Mouse (Mus musculus): ENCODE measurements around the gene Ybx3. TPM values are rescaled to one million over a fixed set of nuclear protein-coding genes. Genes with fewer than 3 reads are reported as not detected.

Ybx3 gene
- total RNA-seq (2021), result 194 and 279 TPM in 2 replicates
- long read RNA-seq, transcript Ybx3-201 (10 exons, 1,853 nt), result minor isoform, 59 of 303 reads
- long read RNA-seq, transcript Ybx3-202 (9 exons, 1,684 nt), result major isoform, 231 of 303 reads
- long read RNA-seq, partial matches to known transcripts, result 5 of 303 reads
- long read RNA-seq, other reads (novel, unspliced or antisense), result 7 of 303 reads

DNA sequence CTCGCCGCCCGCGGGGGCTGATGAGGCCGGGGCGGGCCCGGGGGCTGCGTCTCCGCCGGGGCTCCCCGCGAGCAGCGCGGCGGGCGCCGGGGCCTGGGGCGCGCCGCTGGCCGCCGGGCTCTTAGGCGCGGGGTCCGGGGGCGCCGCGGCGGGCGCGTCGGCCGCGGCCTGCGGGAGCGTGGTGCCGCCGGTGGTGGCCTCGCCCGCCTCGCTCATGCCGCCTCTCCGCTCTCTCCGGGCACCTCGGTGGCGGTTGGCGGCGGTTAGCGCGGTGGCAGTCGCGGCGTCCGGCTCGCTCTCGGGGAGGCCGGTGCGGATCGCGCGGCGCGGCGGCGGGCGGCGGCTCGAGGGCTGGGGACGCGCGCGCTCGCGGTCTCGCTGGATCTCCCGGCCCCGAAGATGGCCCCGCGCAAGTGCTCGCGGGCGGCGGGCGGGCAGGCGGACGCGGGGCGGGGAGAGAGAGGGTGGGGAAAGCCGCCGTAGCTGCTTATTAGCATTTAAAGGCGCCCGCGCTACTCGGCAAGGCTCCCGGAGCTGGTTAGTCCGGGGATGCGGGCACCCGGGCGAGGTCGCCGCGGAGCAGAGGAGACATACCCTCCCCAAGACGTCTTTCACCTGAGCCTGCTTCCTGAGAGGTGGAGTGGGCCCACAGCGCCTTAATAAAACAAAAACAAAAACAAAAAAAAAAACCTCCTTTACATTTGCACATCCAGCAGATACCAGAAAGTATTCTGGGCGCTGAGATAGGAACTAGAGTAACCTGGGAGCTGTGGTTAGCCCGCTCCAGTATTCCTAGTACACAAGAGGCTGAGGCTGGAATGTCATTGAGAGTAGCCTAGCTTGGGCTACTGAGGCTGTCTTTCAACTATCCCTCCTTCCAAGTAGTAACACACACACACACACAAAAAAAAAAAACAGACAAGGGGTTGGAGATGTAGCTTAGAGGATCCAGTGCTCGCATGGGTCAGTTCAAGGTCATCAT is at the start of gene Ybx3:
TSS of gene Ybx3 (minus strand) at position 437 of the 982 bp plus-strand sequence.
- peak; percentile 91 for DNase-seq

GRCm38 (mm10) chr6:131436626-131437025 is 48.4 kb upstream of the Ybx3 start:
- DNase-seq, result no peak

DNA sequence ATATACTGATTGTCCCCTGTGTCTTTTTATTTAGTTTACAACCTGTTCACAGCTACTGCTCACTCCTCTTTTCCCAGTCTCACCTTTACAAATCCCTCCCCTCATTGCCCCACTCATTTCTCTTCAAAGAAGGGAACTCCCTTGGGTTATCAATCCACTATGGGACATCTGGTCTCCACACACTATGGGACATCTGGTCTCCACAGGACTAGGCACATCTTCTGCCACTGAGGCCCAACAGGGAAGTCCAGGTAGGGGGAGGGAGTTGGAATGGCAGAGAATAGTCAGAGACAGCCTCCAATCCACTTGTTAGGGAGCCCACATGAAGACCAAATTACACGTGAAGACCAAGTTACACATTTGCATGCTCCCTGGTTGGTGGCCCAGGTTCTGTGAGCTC is 45.8 kb upstream of the Ybx3 start:
- DNase-seq, result no peak

DNA sequence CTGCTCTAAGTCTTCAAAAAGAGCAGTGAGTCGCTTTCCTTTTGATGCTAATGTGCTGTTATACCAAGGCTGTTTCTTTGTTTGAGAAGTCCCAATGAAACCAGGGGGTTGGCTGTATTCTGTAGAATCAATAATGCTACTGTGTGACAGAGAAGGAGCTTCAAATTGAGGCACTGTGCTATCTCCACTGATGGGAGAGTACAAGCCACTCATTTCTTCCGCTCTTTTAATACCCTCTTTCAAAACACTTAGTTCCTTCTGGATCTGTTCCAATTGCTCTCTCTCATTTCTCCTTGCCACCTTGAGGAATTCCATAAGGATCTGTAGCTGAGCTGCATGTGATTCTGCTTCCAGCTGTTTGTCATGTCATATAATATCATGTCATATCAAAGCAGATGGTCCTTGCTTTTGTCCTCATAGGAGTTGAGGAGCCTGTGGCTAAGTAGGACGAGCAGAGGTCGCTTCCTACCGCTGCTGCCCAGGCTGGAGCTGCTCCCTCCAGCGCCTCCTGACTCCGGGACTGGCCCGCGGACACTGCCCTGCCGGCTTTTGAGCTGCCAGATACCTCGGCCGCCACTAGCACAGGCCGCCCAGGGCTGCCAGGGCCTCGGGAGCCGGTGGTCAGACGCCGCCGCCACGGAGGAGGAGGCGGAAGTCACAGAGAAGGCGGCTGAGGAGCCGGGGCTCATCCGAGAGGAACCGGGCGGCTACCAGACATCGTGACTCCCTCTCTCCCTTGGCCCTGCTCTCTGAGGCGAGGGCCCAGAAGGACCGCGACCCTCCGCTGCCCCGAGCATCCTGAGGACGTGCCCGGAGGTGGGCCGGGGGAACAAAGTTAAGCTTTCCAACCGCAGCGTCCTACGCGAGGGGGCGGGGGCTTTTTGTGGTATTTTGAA is 45.1 kb upstream of the Ybx3 start:
- peak; percentile 18 for DNase-seq

DNA sequence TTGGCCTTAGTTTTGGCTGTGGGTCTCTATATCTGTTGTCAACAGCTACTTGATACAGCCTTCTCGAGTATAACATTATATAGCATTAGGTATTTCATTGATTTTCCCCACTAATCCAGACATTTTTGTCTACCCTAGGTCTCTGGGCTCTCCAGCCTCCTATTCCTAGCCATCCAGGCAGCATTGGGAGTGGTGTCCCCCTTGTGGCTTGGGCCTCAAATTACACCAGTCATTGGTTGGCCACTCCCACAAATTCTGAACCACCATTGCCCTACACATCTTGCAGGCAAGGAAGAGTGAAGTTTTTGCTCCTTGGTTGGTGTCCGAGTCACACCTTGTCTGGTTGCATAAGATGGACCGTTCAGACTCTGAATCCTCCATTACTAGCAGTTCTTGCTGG is 33.3 kb upstream of the Ybx3 start:
- DNase-seq, result peak; percentile 41

DNA sequence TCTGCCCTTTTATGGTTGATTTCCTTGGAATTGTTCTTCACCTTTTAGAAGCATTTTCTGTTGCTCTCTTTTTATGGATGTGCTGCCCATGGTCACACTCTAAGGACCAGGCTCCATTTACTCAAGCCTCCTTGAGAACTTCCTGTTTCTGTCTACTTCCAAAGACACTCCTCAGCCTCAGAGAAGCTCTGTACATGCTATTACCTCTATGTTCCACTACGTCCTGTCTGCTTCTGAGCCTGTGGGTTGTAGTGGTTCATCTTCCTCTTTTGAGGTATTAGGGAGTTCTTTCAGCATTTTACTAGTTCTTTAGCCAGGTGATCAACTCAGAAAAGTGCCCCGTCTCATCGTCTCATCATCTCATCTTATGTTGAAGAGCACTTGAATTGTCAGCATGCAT is 31.3 kb upstream of the Ybx3 start:
- DNase-seq, result no peak

GRCm38 (mm10) chr6:131418770-131419169 is 30.5 kb upstream of the Ybx3 start:
- no peak for DNase-seq

DNA sequence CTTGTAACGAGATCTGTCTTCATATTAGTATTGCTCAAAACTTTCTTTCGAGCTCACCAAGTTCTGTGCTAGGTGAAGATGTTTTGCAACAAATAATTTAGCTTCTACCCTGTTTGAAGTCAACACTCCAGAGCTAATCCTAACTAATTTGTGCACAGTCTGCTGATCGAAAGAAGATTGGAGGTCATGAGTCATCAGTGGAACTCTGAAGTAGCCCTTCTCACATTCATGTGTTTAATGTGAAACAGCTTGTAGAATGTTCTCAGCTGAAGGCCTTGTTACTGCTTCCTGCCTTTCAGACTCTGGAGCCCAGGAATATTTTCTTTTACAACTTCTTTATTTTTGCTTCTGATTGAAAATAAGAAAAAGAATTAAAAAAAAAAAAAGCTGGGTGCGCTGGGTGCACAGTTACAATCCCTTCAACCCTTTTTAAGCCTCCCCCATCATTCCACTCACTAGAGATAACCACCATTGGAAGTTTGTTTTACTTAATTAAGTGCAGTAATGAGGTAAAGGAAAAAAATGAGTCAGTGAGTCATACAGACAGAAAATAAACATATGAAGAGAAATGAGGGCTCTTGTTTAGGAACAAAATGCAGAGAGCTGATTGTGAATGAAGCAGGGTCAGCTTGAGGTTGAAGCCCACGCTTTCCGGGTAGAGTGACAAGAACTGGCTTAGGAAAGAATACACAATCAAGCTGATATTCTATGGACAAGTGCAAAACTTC is 23.0 kb upstream of the Ybx3 start:
- no peak for DNase-seq

DNA sequence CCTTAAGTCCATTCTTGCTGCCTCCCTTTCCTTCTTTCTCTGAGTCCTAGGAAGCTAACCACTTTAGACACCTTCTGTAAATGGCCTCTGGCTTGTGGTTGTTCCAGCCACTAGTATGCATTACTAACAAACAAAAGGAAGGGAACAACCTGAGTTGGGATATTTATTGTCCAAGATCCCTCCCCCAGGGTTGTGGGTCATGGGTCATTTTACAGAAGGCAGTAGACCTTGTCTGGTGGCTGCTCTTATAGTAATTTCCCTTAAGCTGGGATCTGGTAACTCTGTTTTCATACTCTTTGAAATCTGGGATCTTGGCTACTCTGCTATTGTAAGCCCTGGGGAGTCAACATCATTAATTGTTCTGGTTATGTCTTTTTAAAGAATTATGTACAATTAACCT is 18.7 kb upstream of the Ybx3 start:
- no peak for DNase-seq

DNA sequence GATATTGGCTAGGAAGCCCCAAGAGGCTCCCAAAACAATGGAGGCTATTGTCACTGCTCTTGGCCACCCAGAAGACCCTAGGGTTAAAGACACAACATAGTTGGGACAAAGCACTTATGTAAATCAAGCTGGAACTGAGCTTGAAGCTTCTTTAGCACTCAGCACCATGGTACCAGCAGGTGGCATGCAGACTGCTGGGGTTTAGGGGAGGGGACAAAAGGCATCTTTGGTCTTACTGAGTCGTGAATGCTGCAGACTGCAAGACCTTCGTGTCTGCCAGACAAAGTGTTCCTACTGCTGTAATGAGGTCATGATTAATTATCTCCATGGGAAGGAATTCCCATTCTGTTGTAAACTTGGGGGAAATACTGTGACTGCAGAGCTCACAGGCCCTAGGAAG is 17.6 kb upstream of the Ybx3 start:
- no peak for DNase-seq

DNA sequence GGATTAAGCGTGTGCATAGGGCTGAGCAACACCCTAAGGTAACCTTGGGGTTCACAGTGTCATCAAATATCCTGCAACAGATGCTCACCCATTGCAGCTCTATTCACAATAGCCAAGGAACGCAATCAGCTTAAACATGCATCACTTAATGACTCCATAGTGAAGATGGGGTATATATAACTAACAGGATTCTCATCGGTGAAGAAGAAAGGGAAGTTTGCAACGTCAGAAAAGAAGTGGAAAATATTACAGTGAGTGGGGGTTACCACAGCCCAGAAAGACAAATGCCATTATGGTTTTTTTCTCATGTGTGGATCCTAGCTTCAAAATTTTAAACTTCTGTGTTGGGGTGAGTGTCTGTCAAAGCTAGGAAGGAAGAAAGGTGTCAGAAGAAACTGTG is 16.9 kb upstream of the Ybx3 start:
- no peak for DNase-seq

GRCm38 (mm10) chr6:131404260-131404659 is 16.0 kb upstream of the Ybx3 start:
- no peak for DNase-seq

- DNase-seq, result no peak
Measured at GRCm38 (mm10) chr6:131403036-131403435, 14.8 kb upstream of the Ybx3 start.

DNA sequence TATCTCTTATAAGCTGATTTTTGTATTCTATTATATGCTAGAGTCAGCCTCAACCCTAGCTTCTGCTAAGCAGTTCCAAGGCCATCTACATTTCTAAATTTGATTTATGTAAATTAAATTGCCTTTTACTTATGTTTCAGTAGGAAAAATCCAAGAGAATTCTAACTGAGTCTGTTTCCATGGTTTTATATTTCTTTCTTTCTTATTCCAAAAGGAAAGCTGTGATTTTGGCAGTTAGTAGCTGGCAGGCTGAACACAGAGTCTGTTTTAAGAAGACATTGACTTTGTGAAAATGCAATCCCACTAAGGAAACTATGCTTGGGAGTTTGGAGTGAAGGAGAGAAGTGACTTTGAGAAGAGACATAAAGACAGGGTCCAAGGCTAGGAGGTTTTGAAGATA is 14.3 kb upstream of the Ybx3 start:
- no peak for DNase-seq

GRCm38 (mm10) chr6:131401259-131401658 is 13.0 kb upstream of the Ybx3 start:
- no peak for DNase-seq

GRCm38 (mm10) chr6:131396650-131397049 is 8.4 kb upstream of the Ybx3 start:
- no peak for DNase-seq

GRCm38 (mm10) chr6:131393873-131394660 is 5.8 kb upstream of the Ybx3 start:
- no peak for DNase-seq

DNA sequence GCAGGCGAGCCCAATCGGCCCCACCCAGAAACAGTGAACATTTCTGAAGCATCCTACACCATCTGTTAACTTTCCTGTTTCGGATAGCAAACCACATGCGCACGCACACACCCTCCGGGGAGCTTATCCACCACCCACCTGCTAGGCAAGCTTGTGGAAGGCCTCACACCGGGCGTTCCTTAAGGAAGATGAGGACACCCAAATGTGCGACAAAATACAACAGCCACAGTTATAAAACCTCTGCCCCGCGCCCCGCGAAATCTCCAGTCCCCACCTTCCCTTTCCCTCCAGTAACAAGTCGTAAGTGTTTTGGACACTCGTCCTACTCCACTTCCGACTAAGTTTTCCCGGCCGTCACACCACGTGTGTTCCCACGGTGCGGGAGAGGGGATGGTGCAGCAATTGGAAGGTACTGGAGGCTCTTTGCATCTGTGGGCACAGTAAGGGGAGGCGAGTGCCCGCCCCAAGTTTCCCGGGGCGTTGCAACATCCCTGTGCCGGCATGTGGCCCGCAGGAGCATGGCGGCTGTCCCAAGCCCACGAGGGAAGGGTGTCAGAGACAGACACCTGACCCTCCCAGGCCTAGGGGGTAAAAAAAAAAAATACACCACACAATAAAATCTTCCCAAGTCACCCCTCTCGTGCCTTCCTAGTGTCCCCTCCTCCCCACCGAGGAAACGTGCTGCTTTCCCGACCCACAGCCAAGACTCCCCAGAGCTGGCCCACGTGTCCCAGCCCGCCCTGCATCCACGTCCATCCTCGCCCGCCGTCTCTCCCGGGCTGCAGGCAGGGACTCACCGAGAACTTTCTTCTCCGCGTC is 846 bp downstream of the Ybx3 start:
- peak; percentile 71 for DNase-seq

- DNase-seq, result no peak
Measured at GRCm38 (mm10) chr6:131386416-131387019, 1.8 kb downstream of the Ybx3 start.

DNA sequence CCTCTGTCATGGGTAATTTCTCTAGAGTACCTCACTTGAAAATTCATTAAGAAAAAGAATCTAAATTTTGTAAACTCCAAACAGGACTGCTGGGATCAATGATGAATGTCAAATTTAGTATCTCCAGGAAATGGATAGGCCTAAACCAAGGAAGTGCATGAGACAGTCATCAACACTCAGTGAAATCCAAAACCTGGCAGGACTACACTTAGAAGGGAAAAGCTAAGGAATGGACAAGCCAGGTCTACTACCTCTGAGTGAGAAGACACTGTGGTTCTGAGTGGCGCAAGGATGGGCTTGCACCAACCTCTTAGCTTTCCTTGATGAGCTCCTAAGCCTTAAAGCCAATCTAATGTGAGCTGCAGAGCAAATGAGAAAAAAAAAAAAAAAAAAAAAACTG is 2.8 kb downstream of the Ybx3 start:
- DNase-seq, result no peak
